Mouse (Mus musculus) brown adipose tissue, adult 24 weeks (tissue): ENCODE measurements at regions not wholly inside any gene's neighbourhood (a gene's known extent, or its start where the extent isn't known, plus 50 kb on each side); places are given as distances from the start of the nearest gene placed in this dataset.

Experiments used
- H3K27ac ChIP-seq: fragments of 200-500 bp; replicated peaks from 2 replicates; pipeline ENCODE4 v1.5.1; 2012; ENCODE audit warnings: low read depth, mild to moderate bottlenecking, low read length
- H3K4me1 ChIP-seq: fragments of 200-500 bp; 2 replicates; pipeline ENCODE4 v1.6.1; 2012; ENCODE audit warnings: low read length, mixed read lengths; ENCODE audit not compliant: control insufficient read depth, insufficient read depth, insufficient read length
- H3K4me3 ChIP-seq: fragments of 200-500 bp; 2 replicates; pipeline ENCODE4 v1.5.1; 2012; ENCODE audit warnings: low read depth, mild to moderate bottlenecking, low read length, moderate library complexity; ENCODE audit not compliant: insufficient read depth

- Histone ChIP-seq H3K27ac (no peak overlapping the region), H3K4me3 (no peak overlapping the region), H3K4me1 (no peaks in the 10 kb centered on the region)
Observed at GRCm38 (mm10) chr10:17236761-17237160, 486.3 kb upstream of the Cited2 start.

GRCm38 (mm10) chr10:17237463-17237862 is 485.6 kb upstream of the Cited2 start:
- Histone ChIP-seq H3K27ac (no peak overlapping the region), H3K4me1 (no peaks in the 10 kb centered on the region), H3K4me3 (no peak overlapping the region)

- Histone ChIP-seq H3K4me3 (no peak overlapping the region), H3K4me1 (no peaks in the 10 kb centered on the region), H3K27ac (no peak overlapping the region)
Observed at GRCm38 (mm10) chr10:17237918-17238850, 484.8 kb upstream of the Cited2 start.

GRCm38 (mm10) chr10:17248270-17248669 is 474.7 kb upstream of the Cited2 start:
- H3K27ac ChIP-seq: no peak overlapping the region
- H3K4me1 ChIP-seq: no peaks in the 10 kb centered on the region
- H3K4me3 ChIP-seq: no peak overlapping the region

GRCm38 (mm10) chr10:17253040-17253439 is 470.0 kb upstream of the Cited2 start:
- H3K27ac ChIP-seq: no peak overlapping the region
- H3K4me1 ChIP-seq: no peaks in the 10 kb centered on the region

GRCm38 (mm10) chr10:17260154-17260553 is 462.9 kb upstream of the Cited2 start:
- no peaks in the 10 kb centered on the region for H3K4me1 ChIP-seq

More at GRCm38 (mm10) chr10:17253040-17253439, 470.0 kb upstream of the Cited2 start:
- H3K4me3 ChIP-seq: no peak overlapping the region

GRCm38 (mm10) chr10:17260615-17261014 is 462.4 kb upstream of the Cited2 start:
- Histone ChIP-seq H3K4me3 (no peak overlapping the region), H3K4me1 (no peaks in the 10 kb centered on the region), H3K27ac (no peak overlapping the region)

More at GRCm38 (mm10) chr10:17260154-17260553, 462.9 kb upstream of the Cited2 start:
- no peak overlapping the region for H3K4me3 ChIP-seq
- no peak overlapping the region for H3K27ac ChIP-seq

- Histone ChIP-seq H3K4me3 (no peak overlapping the region), H3K4me1 (no peaks in the 10 kb centered on the region), H3K27ac (no peak overlapping the region)
Observed at GRCm38 (mm10) chr10:17261192-17261824, 461.7 kb upstream of the Cited2 start.

- H3K4me1 ChIP-seq: no peaks in the 10 kb centered on the region
- no peak overlapping the region for H3K27ac ChIP-seq
- H3K4me3 ChIP-seq: no peak overlapping the region
Observed at GRCm38 (mm10) chr10:17261825-17262205, 461.2 kb upstream of the Cited2 start.

GRCm38 (mm10) chr10:17272646-17273045 is 450.4 kb upstream of the Cited2 start:
- no peak overlapping the region for H3K4me3 ChIP-seq
- no peak overlapping the region for H3K27ac ChIP-seq
- H3K4me1 ChIP-seq: no peaks in the 10 kb centered on the region

- Histone ChIP-seq H3K4me3 (no peak overlapping the region), H3K27ac (no peak overlapping the region), H3K4me1 (no peaks in the 10 kb centered on the region)
Observed at GRCm38 (mm10) chr10:17273855-17274254, 449.2 kb upstream of the Cited2 start.

- Histone ChIP-seq H3K4me3 (no peak overlapping the region), H3K27ac (no peak overlapping the region), H3K4me1 (no peaks in the 10 kb centered on the region)
Observed at GRCm38 (mm10) chr10:17275214-17275613, 447.8 kb upstream of the Cited2 start.

GRCm38 (mm10) chr10:17277911-17278310 is 445.1 kb upstream of the Cited2 start:
- no peaks in the 10 kb centered on the region for H3K4me1 ChIP-seq
- H3K4me3 ChIP-seq: no peak overlapping the region

GRCm38 (mm10) chr10:17284858-17285257 is 438.2 kb upstream of the Cited2 start:
- Histone ChIP-seq H3K27ac (no peak overlapping the region), H3K4me3 (no peak overlapping the region), H3K4me1 (no peaks in the 10 kb centered on the region)

More at GRCm38 (mm10) chr10:17277911-17278310, 445.1 kb upstream of the Cited2 start:
- no peak overlapping the region for H3K27ac ChIP-seq

GRCm38 (mm10) chr10:17287141-17287540 is 435.9 kb upstream of the Cited2 start:
- Histone ChIP-seq H3K4me3 (no peak overlapping the region), H3K4me1 (no peaks in the 10 kb centered on the region), H3K27ac (no peak overlapping the region)
